Mouse (Mus musculus): ENCODE measurements around the gene Mob3c. TPM values are rescaled to one million over a fixed set of nuclear protein-coding genes. Genes with fewer than 3 reads are reported as not detected.

Gene Mob3c
- polyA plus RNA-seq, 1 experiment from 2014 or later: 8.1 TPM

DNA sequence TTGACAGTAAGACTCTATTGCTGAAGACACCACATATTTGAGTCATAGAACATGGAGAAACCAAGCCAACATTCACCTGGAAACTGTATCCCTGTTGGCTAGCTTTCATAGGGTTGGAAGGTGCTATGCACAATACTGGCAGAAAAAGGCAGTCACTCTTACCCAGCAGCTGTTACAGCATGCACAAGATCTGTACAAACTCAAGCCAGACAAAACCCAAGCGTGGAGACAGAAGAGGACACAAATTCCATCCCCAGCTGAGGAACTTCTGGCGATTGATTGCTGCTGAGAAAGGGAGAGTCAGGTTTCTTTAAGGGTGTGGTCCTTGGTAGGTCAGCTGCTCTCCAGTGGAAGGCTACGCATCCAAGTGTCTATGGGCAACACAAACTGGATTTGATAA lies 7.7 kb upstream of the Mob3c start:
- Histone ChIP-seq H3K27me3 (ENCODE audit: control insufficient read depth, insufficient read depth, low read length) (no peaks in the 10 kb centered on the region), H3K4me1 (replicated peaks; ENCODE audit: control insufficient read depth, insufficient read depth) (no peaks in the 10 kb centered on the region), H3K9ac (ENCODE audit: low read length) (no peak overlapping the region), H3K36me3 (ENCODE audit: control insufficient read depth, insufficient read depth, low read length) (no peaks in the 10 kb centered on the region; the same call in none of the 2 replicates), H3K27ac (replicated peaks) (no peak overlapping the region), H3K4me2 (replicated peaks; ENCODE audit: low read depth) (no peak overlapping the region), H3K4me3 (ENCODE audit: low read depth, low read length) (no peak overlapping the region), H3K9me3 (ENCODE audit: control insufficient read depth, low read length) (no peaks in the 10 kb centered on the region)
- ATAC-seq (ENCODE audit: low FRiP score, low TSS enrichment) (no peak), DNase-seq (ENCODE audit: low spot score) (no peak)
- 45% methylated on average over 3 of the region's 3 CpGs for WGBS
- no peak for TF ChIP-seq EP300 (optimal IDR thresholded peaks at IDR 0.05)
- TF ChIP-seq CTCF (IDR thresholded peaks at IDR 0.05; ENCODE audit: low read depth): no peak

DNA sequence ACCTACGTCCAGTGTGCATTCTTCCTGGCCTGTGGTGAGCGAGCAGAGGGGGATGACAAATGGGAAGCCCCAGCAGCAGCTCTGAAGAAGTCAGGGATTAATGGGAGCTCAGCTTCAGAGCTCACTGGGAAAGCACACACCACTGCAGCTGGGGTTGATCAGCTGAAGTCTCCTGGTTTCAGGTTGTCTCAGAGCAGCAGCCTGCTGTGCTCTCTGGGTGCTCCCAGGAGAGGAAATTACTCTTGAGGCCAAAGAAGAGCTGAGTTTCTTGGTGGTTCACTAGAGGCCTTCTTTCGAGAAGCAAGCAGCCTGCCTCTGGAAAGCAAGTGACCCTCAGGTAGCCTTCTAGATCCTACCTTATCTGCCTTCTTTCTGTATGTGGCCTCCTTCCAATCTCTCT lies 6.9 kb upstream of the Mob3c start:
- no peak overlapping the region for H3K4me2 ChIP-seq (replicated peaks; ENCODE audit: low read depth)
- no peak overlapping the region for H3K4me3 ChIP-seq (ENCODE audit: low read depth, low read length)
- TF ChIP-seq EP300 (optimal IDR thresholded peaks at IDR 0.05) (no peak), CTCF (IDR thresholded peaks at IDR 0.05; ENCODE audit: low read depth) (no peak)
- no peaks in the 10 kb centered on the region for H3K4me1 ChIP-seq (replicated peaks; ENCODE audit: control insufficient read depth, insufficient read depth)
- 56% methylated on average over 3 of the region's 3 CpGs for WGBS
- H3K27me3 ChIP-seq (ENCODE audit: control insufficient read depth, insufficient read depth, low read length): no peaks in the 10 kb centered on the region
- ATAC-seq (ENCODE audit: low FRiP score, low TSS enrichment): no peak
- H3K36me3 ChIP-seq (ENCODE audit: control insufficient read depth, insufficient read depth, low read length): no peaks in the 10 kb centered on the region; the same call in none of the 2 replicates
- H3K27ac ChIP-seq (replicated peaks): no peak overlapping the region
- H3K9ac ChIP-seq (ENCODE audit: low read length): no peak overlapping the region
- no peak for DNase-seq (ENCODE audit: low spot score)
- H3K9me3 ChIP-seq (ENCODE audit: control insufficient read depth, low read length): no peaks in the 10 kb centered on the region

GRCm38 (mm10) chr4:115821431-115821830 lies 6.5 kb upstream of the Mob3c start:
- Histone ChIP-seq H3K27ac (replicated peaks) (no peak overlapping the region), H3K9me3 (ENCODE audit: control insufficient read depth, low read length) (no peaks in the 10 kb centered on the region), H3K4me2 (replicated peaks; ENCODE audit: low read depth) (no peak overlapping the region), H3K27me3 (ENCODE audit: control insufficient read depth, insufficient read depth, low read length) (no peaks in the 10 kb centered on the region), H3K4me3 (ENCODE audit: low read depth, low read length) (no peak overlapping the region), H3K4me1 (replicated peaks; ENCODE audit: control insufficient read depth, insufficient read depth) (no peaks in the 10 kb centered on the region), H3K36me3 (ENCODE audit: control insufficient read depth, insufficient read depth, low read length) (no peaks in the 10 kb centered on the region; the same call in 1 of the 2 replicates), H3K9ac (ENCODE audit: low read length) (no peak overlapping the region)
- DNase-seq (ENCODE audit: low spot score) (no peak), ATAC-seq (ENCODE audit: low FRiP score, low TSS enrichment) (no peak)
- no peak for TF ChIP-seq EP300 (optimal IDR thresholded peaks at IDR 0.05)

DNA sequence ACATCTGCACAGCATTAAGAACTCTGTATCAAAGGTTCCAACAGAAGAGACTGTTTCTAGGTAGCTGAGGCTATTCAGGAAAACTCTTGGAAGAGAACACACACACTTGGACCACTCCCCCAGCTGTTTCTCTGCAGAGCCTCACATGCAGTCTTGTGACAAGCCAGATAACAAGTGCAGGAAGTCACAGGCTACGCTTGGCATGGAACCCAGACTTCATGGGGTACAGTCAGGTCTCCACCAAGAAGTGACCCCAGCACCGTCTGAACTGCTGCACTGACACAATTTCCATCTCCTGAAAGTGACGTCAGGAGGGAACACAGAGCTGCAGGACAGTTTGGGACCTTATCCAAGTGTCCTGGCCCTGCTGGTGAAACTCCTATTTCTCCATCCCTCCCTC lies 6.0 kb upstream of the Mob3c start:
- WGBS: 62% methylated on average over 3 of the region's 3 CpGs
- Histone ChIP-seq H3K9ac (ENCODE audit: low read length) (no peak overlapping the region), H3K27ac (replicated peaks) (no peak overlapping the region), H3K36me3 (ENCODE audit: control insufficient read depth, insufficient read depth, low read length) (no peaks in the 10 kb centered on the region), H3K4me2 (replicated peaks; ENCODE audit: low read depth) (no peak overlapping the region), H3K27me3 (ENCODE audit: control insufficient read depth, insufficient read depth, low read length) (no peaks in the 10 kb centered on the region), H3K4me3 (ENCODE audit: low read depth, low read length) (no peak overlapping the region), H3K4me1 (replicated peaks; ENCODE audit: control insufficient read depth, insufficient read depth) (no peaks in the 10 kb centered on the region), H3K9me3 (ENCODE audit: control insufficient read depth, low read length) (no peaks in the 10 kb centered on the region)
- DNase-seq (ENCODE audit: low spot score) (no peak), ATAC-seq (ENCODE audit: low FRiP score, low TSS enrichment) (no peak)
- TF ChIP-seq EP300 (optimal IDR thresholded peaks at IDR 0.05): no peak
- TF ChIP-seq CTCF (IDR thresholded peaks at IDR 0.05; ENCODE audit: low read depth): no peak

GRCm38 (mm10) chr4:115824178-115824577 lies 3.7 kb upstream of the Mob3c start:
- WGBS: 66% methylated on average over 2 of the region's 2 CpGs
- TF ChIP-seq EP300 (optimal IDR thresholded peaks at IDR 0.05) (no peak), CTCF (IDR thresholded peaks at IDR 0.05; ENCODE audit: low read depth) (no peak)
- Histone ChIP-seq H3K9ac (ENCODE audit: low read length) (no peak overlapping the region), H3K9me3 (ENCODE audit: control insufficient read depth, low read length) (no peaks in the 10 kb centered on the region), H3K4me1 (replicated peaks; ENCODE audit: control insufficient read depth, insufficient read depth) (peaks cover 4% of the 10 kb centered on the region; the same call in 1 of the 2 replicates), H3K27ac (replicated peaks) (no peak overlapping the region), H3K4me3 (ENCODE audit: low read depth, low read length) (no peak overlapping the region), H3K36me3 (ENCODE audit: control insufficient read depth, insufficient read depth, low read length) (no peaks in the 10 kb centered on the region), H3K4me2 (replicated peaks; ENCODE audit: low read depth) (no peak overlapping the region), H3K27me3 (ENCODE audit: control insufficient read depth, insufficient read depth, low read length) (no peaks in the 10 kb centered on the region)
- no peak for DNase-seq (ENCODE audit: low spot score)
- no peak for ATAC-seq (ENCODE audit: low FRiP score, low TSS enrichment)

GRCm38 (mm10) chr4:115825271-115825670 lies 2.6 kb upstream of the Mob3c start:
- H3K36me3 ChIP-seq (ENCODE audit: control insufficient read depth, insufficient read depth, low read length): no peaks in the 10 kb centered on the region
- H3K4me2 ChIP-seq (replicated peaks; ENCODE audit: low read depth): no peak overlapping the region
- whole genome bisulfite sequencing: 75% methylated on average over 2 of the region's 2 CpGs
- H3K4me1 ChIP-seq (replicated peaks; ENCODE audit: control insufficient read depth, insufficient read depth): peaks cover 4% of the 10 kb centered on the region; the same call in 1 of the 2 replicates
- DNase-seq (ENCODE audit: low spot score) (no peak), ATAC-seq (ENCODE audit: low FRiP score, low TSS enrichment) (no peak)
- no peaks in the 10 kb centered on the region for H3K27me3 ChIP-seq (ENCODE audit: control insufficient read depth, insufficient read depth, low read length)
- TF ChIP-seq CTCF (IDR thresholded peaks at IDR 0.05; ENCODE audit: low read depth): no peak
- TF ChIP-seq EP300 (optimal IDR thresholded peaks at IDR 0.05): no peak
- no peak overlapping the region for H3K9ac ChIP-seq (ENCODE audit: low read length)
- no peak overlapping the region for H3K4me3 ChIP-seq (ENCODE audit: low read depth, low read length)
- H3K27ac ChIP-seq (replicated peaks): no peak overlapping the region
- H3K9me3 ChIP-seq (ENCODE audit: control insufficient read depth, low read length): no peaks in the 10 kb centered on the region
